In the genomic region with DNA sequence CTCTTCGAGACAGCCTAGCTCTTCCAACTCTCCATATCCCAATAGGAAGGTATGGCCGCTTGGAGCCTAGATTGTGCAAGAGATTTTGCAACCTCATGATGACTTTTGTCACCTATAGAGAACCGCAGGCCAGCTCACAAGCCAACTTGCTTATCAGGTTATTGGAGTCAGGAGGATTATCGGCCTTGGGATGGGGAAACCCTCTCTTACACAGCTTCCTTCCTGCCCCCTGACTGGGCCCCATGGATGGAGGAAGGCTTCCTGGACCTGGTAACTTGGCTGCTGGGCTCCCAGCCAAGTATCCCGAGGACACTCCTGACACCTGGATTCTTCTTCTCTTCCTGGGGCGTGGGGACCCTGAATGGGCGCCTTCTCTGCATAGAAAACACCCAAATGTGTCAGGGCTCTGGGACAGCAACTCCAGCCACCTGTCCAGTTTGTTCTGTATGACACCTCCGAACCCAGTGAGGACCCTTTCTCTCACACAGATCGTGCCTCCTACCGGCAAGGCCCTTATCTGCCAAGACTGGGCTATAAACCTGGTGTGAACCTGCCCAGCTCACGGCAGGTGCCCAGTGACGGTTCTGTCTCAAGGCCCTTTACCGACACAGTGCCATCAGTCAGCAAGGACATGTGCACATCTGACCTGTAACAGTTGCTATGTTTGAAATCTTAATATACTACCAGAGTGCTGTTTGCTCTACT, we compare ENCODE assay signal across 13 mouse cellular contexts. TPM values are rescaled to one million over a fixed set of nuclear protein-coding genes. Genes with fewer than 3 reads are reported as not detected.
A peak's percentile ranks its signal among the peaks of the same experiment; 100 is the strongest.
DNase-seq lines count a peak whose midpoint lies in the region; ATAC-seq lines count a peak whose summit lies in the region.
"Had no signal": no experiment of that assay in that cellular context is flagged by ENCODE, and none has a peak within 500 bp of the region (broad histone marks: within the 10 kb centered on the region; RNA-seq: fewer than 3 reads in every experiment).

No protein-coding gene starts in this region.

- 0 out of 2 replicates have a peak, but pooled peaks have one; percentile 10 for ATAC-seq in kidney, embryonic 15.5 days (replicated peaks; ENCODE audit: low FRiP score)
- no peak for ATAC-seq in embryonic facial prominence, embryonic 14.5 days (ENCODE audit: low read depth)
- peak; percentile 61 for ATAC-seq in megakaryocyte progenitor cell, adult 5-6 weeks (replicated peaks; ENCODE audit: poor library complexity)
- ATAC-seq: activated CD4-positive, CD25-positive, alpha-beta regulatory T cell, adult 4 months; inflammation-experienced regulatory T-cells, adult 6 months had no signal

- no peak overlapping the region for H3K27ac ChIP-seq in kidney, embryonic 15.5 days
- H3K27ac ChIP-seq in embryonic facial prominence, embryonic 14.5 days (replicated peaks; ENCODE audit: low read depth, low read length) = no peak overlapping the region
- peak overlapping the region; percentile 42; the same call in 1 of the 2 replicates for H3K27ac ChIP-seq in limb, embryonic 10.5 days

- no peak overlapping the region for H3K4me3 ChIP-seq in kidney, embryonic 15.5 days (replicated peaks)
- no peak overlapping the region for H3K4me3 ChIP-seq in embryonic facial prominence, embryonic 14.5 days (ENCODE audit: low read depth, low read length)
- no peak overlapping the region for H3K4me3 ChIP-seq in limb, embryonic 10.5 days
- H3K4me3 ChIP-seq: myocyte had no signal

- H3K4me1 ChIP-seq in kidney, embryonic 15.5 days = peaks cover 23% of the 10 kb centered on the region
- peaks cover 27% of the 10 kb centered on the region for H3K4me1 ChIP-seq in embryonic facial prominence, embryonic 14.5 days (ENCODE audit: control insufficient read depth, insufficient read depth, low read length)
- H3K4me1 ChIP-seq in limb, embryonic 10.5 days = peaks cover 39% of the 10 kb centered on the region

- no peak overlapping the region for H3K4me2 ChIP-seq in kidney, embryonic 15.5 days
- no peak overlapping the region for H3K4me2 ChIP-seq in embryonic facial prominence, embryonic 14.5 days (ENCODE audit: low read depth, low read length)

- H3K9me3 ChIP-seq in kidney, embryonic 15.5 days (replicated peaks) = no peaks in the 10 kb centered on the region
- H3K9me3 ChIP-seq in embryonic facial prominence, embryonic 14.5 days (ENCODE audit: control insufficient read depth, low read length) = no peaks in the 10 kb centered on the region
- H3K9me3 ChIP-seq in limb, embryonic 10.5 days (replicated peaks) = no peaks in the 10 kb centered on the region

- H3K27me3 ChIP-seq in kidney, embryonic 15.5 days = no peaks in the 10 kb centered on the region
- H3K27me3 ChIP-seq in embryonic facial prominence, embryonic 14.5 days (replicated peaks; ENCODE audit: control insufficient read depth, insufficient read depth, low read length) = no peaks in the 10 kb centered on the region
- H3K27me3 ChIP-seq in limb, embryonic 10.5 days (ENCODE audit: low read depth, poor library complexity, severe bottlenecking) = no peaks in the 10 kb centered on the region

- no peaks in the 10 kb centered on the region for H3K36me3 ChIP-seq in kidney, embryonic 15.5 days
- no peaks in the 10 kb centered on the region for H3K36me3 ChIP-seq in embryonic facial prominence, embryonic 14.5 days (ENCODE audit: control insufficient read depth, insufficient read depth, low read length)
- no peaks in the 10 kb centered on the region for H3K36me3 ChIP-seq in limb, embryonic 10.5 days

- intact Hi-C loops in left cerebral cortex, postnatal 25 days (cut with DNase I) = no loop called here

- DNase-seq in kidney, adult 18-20 months = no peak
- DNase-seq in embryonic facial prominence, embryonic 14.5 days (ENCODE audit: low spot score) = peak; percentile 52
- DNase-seq in limb, embryonic 10.5 days (ENCODE audit: low spot score) = no peak
- DNase-seq in left cerebral cortex, postnatal 25 days (ENCODE audit: low spot score in 2 of 2) = no peak
- DNase-seq in cerebellum, postnatal 36 days = no peak
- DNase-seq in cerebellum, postnatal 4 days (ENCODE audit: low spot score in 2 of 2) = no peak
- DNase-seq: gastrocnemius, postnatal 10 days; retina, postnatal 1 day had no signal

- no peak overlapping the region for H3K9ac ChIP-seq in kidney, embryonic 15.5 days
- no peak overlapping the region for H3K9ac ChIP-seq in embryonic facial prominence, embryonic 14.5 days (ENCODE audit: low read depth, low read length)

- 57% methylated on average over 13 of the region's 13 CpGs for WGBS in kidney, embryonic 15.5 days
- WGBS in embryonic facial prominence, embryonic 14.5 days = 65% methylated on average over 13 of the region's 13 CpGs
- 71% methylated on average over 13 of the region's 13 CpGs for WGBS in limb, embryonic 10.5 days

RNA-seq across cellular contexts. Expression of a gene that starts 53.3 kb away (rescaled TPM):
- 405 and 435 TPM in 2 replicates for polyA plus RNA-seq in kidney, embryonic 15.5 days (2015; fragmentation: Nextera tagmentation; extraction: Ambion mirVana)
- polyA plus RNA-seq in embryonic facial prominence, embryonic 14.5 days (2014; fragmentation: Nextera tagmentation; extraction: Ambion mirVana) = 397 and 404 TPM in 2 replicates
- polyA plus RNA-seq in limb, embryonic 10.5 days (2016; fragmentation: Nextera tagmentation; extraction: Ambion mirVana) = 499 and 560 TPM in 2 replicates
- total RNA-seq in megakaryocyte progenitor cell, adult 5-6 weeks (2015) = 372 and 397 TPM in 2 replicates
- 362 TPM in 2 replicates for total RNA-seq in megakaryocyte progenitor cell, adult 5-6 weeks (2017)
- 100 to 1,000 TPM; 144 to 145 TPM for total RNA-seq in left cerebral cortex, postnatal 25 days (2021)

RNA-seq across cellular contexts. Expression of a gene that starts 55.2 kb away (rescaled TPM):
- 78.2 and 80.3 TPM in 2 replicates for polyA plus RNA-seq in kidney, embryonic 15.5 days (2015; fragmentation: Nextera tagmentation; extraction: Ambion mirVana)
- polyA plus RNA-seq in embryonic facial prominence, embryonic 14.5 days (2014; fragmentation: Nextera tagmentation; extraction: Ambion mirVana) = 101 and 102 TPM in 2 replicates
- polyA plus RNA-seq in limb, embryonic 10.5 days (2016; fragmentation: Nextera tagmentation; extraction: Ambion mirVana) = 38.0 and 56.9 TPM in 2 replicates
- 40.6 and 85.4 TPM in 2 replicates for total RNA-seq in megakaryocyte progenitor cell, adult 5-6 weeks (2015)
- 36.4 and 69.6 TPM in 2 replicates for total RNA-seq in megakaryocyte progenitor cell, adult 5-6 weeks (2017)
- total RNA-seq in left cerebral cortex, postnatal 25 days (2021) = 10 to 100 TPM; 28.5 to 31.7 TPM
